Mouse (Mus musculus) stomach, embryonic 15.5 days (tissue): ENCODE measurements at regions not wholly inside any gene's neighbourhood (a gene's known extent, or its start where the extent isn't known, plus 50 kb on each side); places are given as distances from the start of the nearest gene placed in this dataset.

ENCODE experiments used
- ATAC-seq: fragments of 200-750 bp; cut with Nextera tagmentation; 2 replicates; pipeline ENCODE4 v1.8.0; 2017; ENCODE audit warnings: low read depth, moderate number of reproducible peaks, moderate TSS enrichment; ENCODE audit not compliant: insufficient read depth, low FRiP score
- H3K27ac ChIP-seq: fragments of 300-500 bp; sonication (generic); 2 replicates; pipeline ENCODE4 v1.5.1; 2015; ENCODE audit warnings: mild to moderate bottlenecking, inconsistent platforms
- H3K27me3 ChIP-seq: fragments of 300-500 bp; sonication (generic); replicated peaks from 2 replicates; pipeline ENCODE4 v1.6.1; 2015; ENCODE audit warnings: inconsistent platforms
- H3K36me3 ChIP-seq: fragments of 300-500 bp; sonication (generic); 2 replicates; pipeline ENCODE4 v1.6.1; 2015; ENCODE audit warnings: inconsistent platforms
- H3K4me1 ChIP-seq: fragments of 300-500 bp; sonication (generic); 2 replicates; pipeline ENCODE4 v1.6.1; 2015; ENCODE audit warnings: inconsistent platforms
- H3K4me2 ChIP-seq: fragments of 300-500 bp; sonication (generic); 2 replicates; pipeline ENCODE4 v1.6.1; 2015; ENCODE audit warnings: mild to moderate bottlenecking, inconsistent platforms
- H3K4me3 ChIP-seq: fragments of 300-500 bp; sonication (generic); replicated peaks from 2 replicates; pipeline ENCODE4 v1.5.1; 2015; ENCODE audit warnings: inconsistent platforms
- H3K9ac ChIP-seq: fragments of 300-500 bp; sonication (generic); 2 replicates; pipeline ENCODE4 v1.6.1; 2015; ENCODE audit warnings: inconsistent platforms
- H3K9me3 ChIP-seq: fragments of 300-500 bp; sonication (generic); 2 replicates; pipeline ENCODE4 v1.6.1; 2016; ENCODE audit warnings: inconsistent platforms
- WGBS: fragments of 180-500 bp; shearing (Covaris S2); methylation state at CpG from one replicate; pipeline ENCODE4 v1.1.7; 2015; 5-methylcytosine and 5-hydroxymethylcytosine counted together

DNA sequence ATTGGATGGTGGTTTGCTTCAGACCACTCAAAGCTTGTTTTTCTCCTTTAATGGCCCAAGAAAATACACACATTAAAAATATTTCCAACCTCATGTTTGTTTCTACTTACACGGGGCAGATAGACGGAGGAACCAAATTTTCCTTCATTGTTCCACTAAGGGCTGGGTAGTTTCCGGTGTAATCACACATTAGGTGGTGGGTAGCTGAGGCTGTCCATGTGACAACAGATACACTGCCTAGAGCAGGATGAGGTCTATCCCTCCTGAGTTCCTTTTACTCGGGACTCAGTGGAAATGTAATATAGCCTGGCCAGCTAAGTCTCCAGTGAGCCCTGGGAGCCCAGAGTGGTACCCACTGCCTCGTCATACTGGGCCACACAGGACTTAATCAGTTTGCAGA, 192.5 kb downstream of the Rplp1 start:
- Histone ChIP-seq H3K9me3 (no peaks in the 10 kb centered on the region), H3K27ac (no peak overlapping the region), H3K36me3 (no peaks in the 10 kb centered on the region), H3K4me1 (peaks cover 11% of the 10 kb centered on the region; the same call in 1 of the 2 replicates), H3K4me3 (no peak overlapping the region), H3K4me2 (no peak overlapping the region), H3K9ac (no peak overlapping the region), H3K27me3 (no peaks in the 10 kb centered on the region)
- ATAC-seq = no peak
- 90% methylated on average over 5 of the region's 5 CpGs for WGBS

DNA sequence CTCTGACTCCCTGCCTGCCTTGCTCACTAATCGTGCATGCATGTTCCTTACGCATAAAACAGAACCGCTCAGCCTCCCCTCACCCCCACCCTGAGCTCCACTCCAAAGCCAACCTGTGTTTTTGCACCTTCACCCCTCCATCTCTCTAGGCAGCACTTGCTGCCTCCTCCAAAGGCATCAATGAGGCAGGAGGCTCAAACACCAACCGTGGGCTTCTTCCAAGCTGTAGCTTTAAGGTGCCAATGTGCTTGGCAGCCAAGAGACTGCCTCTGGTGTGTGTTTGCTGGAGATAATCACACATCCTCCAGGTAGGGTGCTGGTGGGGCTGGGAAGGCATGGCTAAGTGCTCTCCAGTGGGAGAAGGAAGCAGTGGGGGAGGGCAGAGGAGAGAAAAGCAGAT, 193.3 kb downstream of the Rplp1 start:
- ATAC-seq = no peak
- Histone ChIP-seq H3K4me2 (no peak overlapping the region), H3K4me3 (no peak overlapping the region), H3K4me1 (peaks cover 11% of the 10 kb centered on the region; the same call in 1 of the 2 replicates), H3K27me3 (no peaks in the 10 kb centered on the region), H3K9ac (no peak overlapping the region), H3K36me3 (no peaks in the 10 kb centered on the region), H3K9me3 (no peaks in the 10 kb centered on the region), H3K27ac (no peak overlapping the region)
- WGBS = 67% methylated on average over 4 of the region's 4 CpGs

DNA sequence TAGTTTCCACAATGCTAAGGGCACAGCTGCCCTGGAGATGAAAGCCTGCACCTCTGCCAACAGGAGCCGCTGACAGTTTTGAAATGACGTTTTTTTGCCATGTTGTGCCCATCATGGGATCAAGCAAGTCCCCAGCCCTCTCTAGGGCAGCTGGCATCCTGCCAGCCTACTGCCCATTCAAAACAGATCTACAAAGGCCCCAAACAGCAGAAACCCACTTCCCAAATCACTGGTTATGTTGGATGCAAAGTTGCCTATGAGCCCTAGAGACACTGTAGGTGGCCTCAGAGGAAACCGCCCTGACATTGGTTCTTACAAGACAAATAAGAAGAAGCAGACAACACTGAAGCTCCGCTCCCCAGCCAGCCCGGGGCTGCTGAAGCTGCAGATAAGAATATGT, 194.1 kb downstream of the Rplp1 start:
- Histone ChIP-seq H3K36me3 (no peaks in the 10 kb centered on the region), H3K9me3 (no peaks in the 10 kb centered on the region), H3K4me1 (peaks cover 12% of the 10 kb centered on the region; the same call in 1 of the 2 replicates), H3K9ac (no peak overlapping the region), H3K4me2 (no peak overlapping the region), H3K4me3 (no peak overlapping the region), H3K27ac (no peak overlapping the region), H3K27me3 (no peaks in the 10 kb centered on the region)
- no peak for ATAC-seq
- WGBS = 58% methylated on average over 5 of the region's 5 CpGs

DNA sequence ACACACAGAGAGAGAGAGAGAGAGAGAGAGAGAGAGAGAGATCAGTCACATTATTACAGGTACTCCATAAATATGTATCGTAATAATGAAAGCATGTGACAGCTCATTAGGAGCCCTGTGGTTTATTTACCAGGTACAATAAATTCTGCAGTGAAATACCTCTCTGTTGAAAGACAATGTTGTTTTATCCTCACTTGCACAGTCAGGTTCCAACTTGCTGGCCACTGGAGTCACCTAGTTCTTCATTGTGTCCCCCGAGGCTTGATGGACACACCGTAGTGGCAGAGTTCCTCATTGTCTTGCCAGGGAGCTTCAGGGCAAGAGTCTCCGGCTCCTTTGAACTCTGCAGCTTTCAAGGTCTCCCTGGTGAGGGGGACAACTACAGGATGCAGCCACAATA, 197.6 kb downstream of the Rplp1 start:
- no peaks in the 10 kb centered on the region for H3K36me3 ChIP-seq
- WGBS = 74% methylated on average over 4 of the region's 4 CpGs
- H3K9me3 ChIP-seq = no peaks in the 10 kb centered on the region
- H3K9ac ChIP-seq = no peak overlapping the region
- H3K27me3 ChIP-seq = no peaks in the 10 kb centered on the region
- no peak overlapping the region for H3K4me2 ChIP-seq
- H3K27ac ChIP-seq = no peak overlapping the region
- H3K4me1 ChIP-seq = peaks cover 26% of the 10 kb centered on the region; the same call in 1 of the 2 replicates
- no peak overlapping the region for H3K4me3 ChIP-seq
- no peak for ATAC-seq

DNA sequence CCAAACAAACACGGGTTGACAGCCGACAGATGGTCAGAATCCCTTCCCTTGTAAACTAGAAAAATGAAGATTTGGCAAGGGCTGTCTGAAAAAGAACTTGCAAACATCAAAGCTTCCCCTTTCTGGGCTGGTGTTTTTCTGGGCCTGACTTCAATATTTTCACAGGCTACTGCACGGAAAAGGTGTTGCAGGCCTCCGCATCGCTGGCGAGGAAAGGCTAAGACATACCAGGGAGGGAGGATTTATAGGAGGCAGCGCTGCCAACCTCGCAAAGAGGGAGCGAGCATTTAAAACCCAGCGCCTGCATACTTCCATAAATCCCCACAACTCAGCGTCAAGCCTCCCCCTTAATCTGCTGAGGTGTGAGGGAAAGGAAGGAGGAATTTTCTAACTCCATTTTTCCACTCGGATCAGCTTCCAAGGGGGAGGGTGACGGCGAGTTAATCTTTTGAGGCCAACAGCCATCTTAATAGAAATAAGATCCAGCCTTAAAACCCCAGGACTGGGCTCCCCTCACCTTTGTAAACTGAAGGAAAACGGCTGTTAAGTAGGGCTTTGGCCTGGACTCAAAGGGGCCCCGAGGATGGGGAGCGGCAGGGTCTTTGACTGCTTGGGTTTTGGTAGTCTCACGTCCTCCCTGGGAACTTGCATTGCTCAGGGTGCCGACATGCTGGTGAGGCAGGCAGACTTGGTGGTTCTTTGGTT, 199.9 kb downstream of the Rplp1 start:
- peaks cover 15% of the 10 kb centered on the region; the same call in 1 of the 2 replicates for H3K4me1 ChIP-seq
- no peaks in the 10 kb centered on the region for H3K36me3 ChIP-seq
- H3K27me3 ChIP-seq = no peaks in the 10 kb centered on the region
- no peak overlapping the region for H3K4me3 ChIP-seq
- peak; percentile 27; the same call in 1 of the 2 replicates for ATAC-seq
- WGBS = 32% methylated on average over 19 of the region's 19 CpGs
- no peak overlapping the region for H3K9ac ChIP-seq
- no peaks in the 10 kb centered on the region for H3K9me3 ChIP-seq
- H3K4me2 ChIP-seq = no peak overlapping the region
- H3K27ac ChIP-seq = peak overlapping the region; percentile 28

DNA sequence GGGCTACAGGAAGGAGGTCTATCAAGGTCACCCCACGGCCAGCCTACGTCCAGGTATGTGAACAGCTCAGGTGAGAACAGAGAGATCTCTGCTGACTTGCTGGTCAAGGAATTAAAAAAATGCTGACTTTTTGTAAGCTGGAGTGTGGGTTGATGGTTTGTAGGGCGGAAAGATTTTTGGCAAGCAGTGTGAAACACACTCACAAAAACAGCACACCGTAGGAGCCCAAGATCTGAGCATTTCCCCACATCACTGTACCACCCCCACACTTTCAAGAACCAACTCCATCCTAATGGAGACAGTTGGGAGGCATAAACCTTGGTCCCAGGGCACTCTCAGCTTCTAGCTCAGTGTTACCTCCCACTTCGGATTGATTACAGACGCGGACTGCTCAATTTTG, 200.5 kb downstream of the Rplp1 start:
- no peak overlapping the region for H3K4me2 ChIP-seq
- peaks cover 15% of the 10 kb centered on the region; the same call in 1 of the 2 replicates for H3K4me1 ChIP-seq
- 60% methylated on average over 7 of the region's 7 CpGs for WGBS
- H3K9ac ChIP-seq = no peak overlapping the region
- 0 out of 2 replicates have a peak overlapping the region, but pooled peaks have one; percentile 31 for H3K27ac ChIP-seq
- no peaks in the 10 kb centered on the region for H3K9me3 ChIP-seq
- H3K27me3 ChIP-seq = no peaks in the 10 kb centered on the region
- ATAC-seq = no peak
- H3K36me3 ChIP-seq = no peaks in the 10 kb centered on the region
- no peak overlapping the region for H3K4me3 ChIP-seq

DNA sequence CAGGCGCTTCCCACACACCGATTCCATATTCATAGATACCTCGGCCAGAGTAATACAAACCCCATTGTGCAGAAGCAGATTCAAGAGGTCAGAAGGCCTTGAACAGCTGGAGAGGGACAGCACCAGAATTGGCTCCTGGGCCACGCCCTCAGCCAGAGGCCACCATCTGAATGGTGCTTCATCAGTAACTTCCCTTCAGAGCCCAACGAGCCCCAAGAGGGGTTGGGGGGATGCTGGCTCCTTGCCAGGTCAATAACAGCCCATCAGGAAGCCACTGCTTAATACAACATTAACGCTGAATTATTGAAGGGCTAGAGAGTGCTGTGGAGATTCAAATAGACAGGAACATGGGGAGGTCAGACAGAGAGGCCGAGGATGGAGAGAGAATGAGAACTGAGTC, 203.0 kb downstream of the Rplp1 start:
- H3K9ac ChIP-seq = no peak overlapping the region
- no peak overlapping the region for H3K4me2 ChIP-seq
- ATAC-seq = 0 out of 2 replicates have a peak, but pooled peaks have one; percentile 23
- no peak overlapping the region for H3K4me3 ChIP-seq
- no peaks in the 10 kb centered on the region for H3K9me3 ChIP-seq
- H3K27ac ChIP-seq = no peak overlapping the region
- H3K4me1 ChIP-seq = peaks cover 15% of the 10 kb centered on the region; the same call in 1 of the 2 replicates
- no peaks in the 10 kb centered on the region for H3K27me3 ChIP-seq
- 48% methylated on average over 7 of the region's 7 CpGs for WGBS
- H3K36me3 ChIP-seq = no peaks in the 10 kb centered on the region

DNA sequence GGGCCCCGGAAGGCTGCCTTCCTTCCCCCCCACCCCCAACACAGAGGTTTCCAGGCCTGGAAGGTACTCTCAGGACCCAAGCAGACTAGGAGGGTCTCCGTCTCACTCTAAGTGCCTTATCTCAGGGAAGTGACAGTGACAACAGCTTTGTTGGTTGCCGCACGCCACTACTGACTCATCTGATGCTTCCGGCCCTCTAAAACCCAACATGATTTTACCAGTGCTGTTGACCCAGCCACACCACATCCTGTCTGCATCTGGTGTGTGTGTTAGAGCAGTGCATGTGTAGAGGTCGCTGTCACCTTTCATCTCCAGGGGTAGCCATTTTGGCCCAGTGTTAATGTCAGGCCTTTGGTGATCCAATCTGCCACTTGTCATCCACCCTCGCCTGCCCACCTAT, 206.5 kb downstream of the Rplp1 start:
- H3K4me1 ChIP-seq = 0 out of 2 replicates have a peak, but pooled peaks cover 2% of the 10 kb centered on the region
- H3K27me3 ChIP-seq = no peaks in the 10 kb centered on the region
- H3K9me3 ChIP-seq = no peaks in the 10 kb centered on the region
- no peaks in the 10 kb centered on the region for H3K36me3 ChIP-seq
- no peak overlapping the region for H3K27ac ChIP-seq
- H3K4me3 ChIP-seq = no peak overlapping the region
- no peak overlapping the region for H3K4me2 ChIP-seq
- no peak for ATAC-seq
- no peak overlapping the region for H3K9ac ChIP-seq
- WGBS = 77% methylated on average over 7 of the region's 7 CpGs

DNA sequence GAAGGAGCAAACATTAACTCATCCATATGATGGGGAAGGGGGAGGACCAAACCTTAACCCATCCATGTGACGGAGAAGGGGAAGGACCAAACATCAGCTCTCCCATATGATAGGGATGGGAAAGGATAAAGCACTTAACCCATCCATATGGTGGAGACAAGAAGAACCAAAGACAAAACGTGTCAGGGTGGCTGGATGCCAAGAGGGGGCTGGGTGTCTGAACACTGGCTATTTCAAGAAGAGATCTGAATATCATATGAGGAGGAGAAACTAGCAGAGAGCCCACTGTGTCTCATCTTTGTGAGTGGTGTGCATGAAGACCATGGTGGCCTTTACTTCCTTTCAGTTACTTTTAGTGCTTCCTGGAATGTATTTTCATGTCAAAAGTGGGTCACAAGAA, 207.0 kb downstream of the Rplp1 start:
- no peaks in the 10 kb centered on the region for H3K27me3 ChIP-seq
- no peak overlapping the region for H3K9ac ChIP-seq
- no peak for ATAC-seq
- H3K4me2 ChIP-seq = no peak overlapping the region
- H3K9me3 ChIP-seq = no peaks in the 10 kb centered on the region
- H3K4me1 ChIP-seq = 0 out of 2 replicates have a peak, but pooled peaks cover 6% of the 10 kb centered on the region
- no peak overlapping the region for H3K4me3 ChIP-seq
- no peaks in the 10 kb centered on the region for H3K36me3 ChIP-seq
- WGBS = 80% methylated on average over 2 of the region's 2 CpGs
- H3K27ac ChIP-seq = no peak overlapping the region

DNA sequence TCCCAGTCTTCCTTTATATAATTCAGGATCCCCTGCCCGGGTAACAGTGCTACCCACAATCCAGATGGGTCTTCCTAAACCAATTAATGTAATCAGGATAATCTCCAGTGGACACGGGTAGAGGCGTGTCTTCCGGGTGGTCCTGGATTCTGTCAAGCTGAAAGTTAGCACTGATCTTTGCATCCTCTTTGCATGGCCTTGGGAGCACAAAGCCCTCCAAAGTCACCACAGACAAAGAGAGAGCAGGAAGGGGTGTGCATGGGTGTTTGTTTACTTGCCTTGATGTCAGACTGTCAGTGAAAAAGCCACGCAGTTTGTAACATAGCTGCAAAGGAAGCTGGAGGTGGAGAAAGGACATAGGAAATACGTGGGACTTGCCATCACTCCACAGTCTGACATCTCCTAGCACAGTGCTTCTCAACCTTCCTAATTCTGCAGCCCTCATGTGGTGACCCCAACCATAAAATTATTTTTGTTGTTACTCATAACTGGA, 208.0 kb downstream of the Rplp1 start:
- WGBS = 62% methylated on average over 6 of the region's 6 CpGs
- no peaks in the 10 kb centered on the region for H3K27me3 ChIP-seq
- H3K27ac ChIP-seq = no peak overlapping the region
- H3K4me1 ChIP-seq = 0 out of 2 replicates have a peak, but pooled peaks cover 6% of the 10 kb centered on the region
- no peaks in the 10 kb centered on the region for H3K9me3 ChIP-seq
- H3K36me3 ChIP-seq = no peaks in the 10 kb centered on the region
- H3K4me3 ChIP-seq = no peak overlapping the region
- ATAC-seq = no peak
- H3K9ac ChIP-seq = no peak overlapping the region
- no peak overlapping the region for H3K4me2 ChIP-seq

DNA sequence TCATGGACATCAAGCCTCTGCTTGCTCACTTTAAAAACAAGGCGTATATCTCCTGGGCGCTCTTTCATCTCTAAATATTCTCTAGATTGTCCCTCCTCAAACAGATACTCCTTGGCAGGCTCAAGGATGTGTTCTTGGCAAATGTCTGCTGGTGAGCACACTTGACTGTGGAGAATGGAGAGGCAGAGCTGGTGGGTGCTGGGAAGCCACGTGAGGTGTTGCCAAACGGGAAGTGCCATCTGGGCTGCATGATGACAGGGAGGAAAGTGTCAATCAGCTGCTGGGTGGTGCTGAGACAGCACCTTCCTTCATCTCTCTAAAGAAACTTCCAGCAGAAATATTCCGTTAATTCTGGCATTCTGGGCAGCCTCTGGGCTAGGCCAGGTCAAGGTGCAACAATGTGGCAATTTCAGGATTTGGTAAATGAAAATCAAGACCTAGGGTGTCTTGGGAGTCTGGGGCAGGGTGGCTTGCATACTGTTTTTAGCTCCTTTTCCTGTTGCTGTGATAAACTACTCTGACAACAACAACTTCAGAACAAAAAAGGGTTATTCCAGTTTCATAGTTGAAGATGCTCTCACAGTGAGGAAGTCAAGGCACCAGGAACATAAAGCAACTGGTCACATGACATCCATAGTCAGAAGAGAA, 208.6 kb downstream of the Rplp1 start:
- Histone ChIP-seq H3K4me1 (0 out of 2 replicates have a peak, but pooled peaks cover 6% of the 10 kb centered on the region), H3K4me3 (no peak overlapping the region)
- 69% methylated on average over 5 of the region's 5 CpGs for WGBS

DNA sequence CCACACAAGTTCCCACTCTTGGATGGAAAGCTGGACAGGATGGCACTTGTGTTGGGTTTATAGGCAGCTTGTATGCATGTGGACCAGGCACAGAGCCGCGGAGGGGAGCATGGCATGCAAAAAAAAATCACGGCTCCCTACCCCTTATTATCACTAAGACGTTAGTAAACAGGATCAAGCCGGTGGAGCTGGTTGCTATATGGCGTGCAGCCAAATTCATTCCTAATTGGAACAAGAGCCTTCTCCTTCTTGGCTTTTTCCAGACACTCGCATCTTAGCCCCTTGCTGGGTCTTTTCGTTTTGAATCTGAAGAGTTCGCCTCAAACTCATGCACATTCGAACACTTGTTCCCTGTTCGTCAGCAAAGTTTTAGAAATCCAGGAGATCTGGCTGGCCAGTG, 211.0 kb downstream of the Rplp1 start:
- Histone ChIP-seq H3K9ac (no peak overlapping the region), H3K27ac (no peak overlapping the region), H3K4me3 (no peak overlapping the region), H3K4me1 (0 out of 2 replicates have a peak, but pooled peaks cover 6% of the 10 kb centered on the region), H3K4me2 (no peak overlapping the region), H3K27me3 (no peaks in the 10 kb centered on the region), H3K9me3 (no peaks in the 10 kb centered on the region), H3K36me3 (no peaks in the 10 kb centered on the region)
- ATAC-seq = no peak
- 45% methylated on average over 11 of the region's 11 CpGs for WGBS

More for the DNA sequence above, 208.6 kb downstream of the Rplp1 start:
- H3K36me3 ChIP-seq = no peaks in the 10 kb centered on the region
- ATAC-seq = no peak
- no peaks in the 10 kb centered on the region for H3K9me3 ChIP-seq
- no peak overlapping the region for H3K27ac ChIP-seq
- H3K27me3 ChIP-seq = no peaks in the 10 kb centered on the region
- H3K9ac ChIP-seq = no peak overlapping the region
- no peak overlapping the region for H3K4me2 ChIP-seq
